8 mouse cellular contexts compared by ENCODE assay signal in genomic region chr12:80231317-80231716, GRCm38 (mm10). TPM values are rescaled to one million over a fixed set of nuclear protein-coding genes. Genes with fewer than 3 reads are reported as not detected.
A peak's percentile ranks its signal among the peaks of the same experiment; 100 is the strongest.
DNase-seq lines count a peak whose midpoint lies in the region; ATAC-seq and TF ChIP-seq lines count a peak whose summit lies in the region.

No protein-coding gene starts in this region.

- no peak for TF ChIP-seq POLR2A in myocyte (IDR thresholded peaks at IDR 0.05; ENCODE audit: insufficient read length, low read depth)

- DNase-seq in layer of hippocampus, adult 2 months (ENCODE audit: low spot score in 2 of 2) = no peak
- DNase-seq in layer of hippocampus, postnatal 25 days (ENCODE audit: extremely low spot score in 1 of 2, low spot score in 1 of 2) = no peak
- DNase-seq in embryonic facial prominence, embryonic 11.5 days (ENCODE audit: low spot score) = no peak
- no peak for DNase-seq in hindbrain, embryonic 14.5 days (ENCODE audit: low spot score)
- DNase-seq in right cerebral cortex, postnatal 36 days (ENCODE audit: low spot score in 2 of 2) = no peak
- no peak for DNase-seq in right cerebral cortex, postnatal 14 days
- no peak for DNase-seq in layer of hippocampus, adult 9-11 months

- TF ChIP-seq CTCF in layer of hippocampus, adult 2 months (conservative IDR thresholded peaks at IDR 0.05) = no peak

- no peak for ATAC-seq in embryonic facial prominence, embryonic 11.5 days (replicated peaks; ENCODE audit: insufficient number of reproducible peaks, low FRiP score, low TSS enrichment, low read depth)
- ATAC-seq in hindbrain, embryonic 14.5 days (ENCODE audit: low FRiP score) = no peak

- H3K27me3 ChIP-seq in embryonic facial prominence, embryonic 11.5 days (ENCODE audit: control insufficient read depth, insufficient read depth, low read length) = no peaks in the 10 kb centered on the region
- no peaks in the 10 kb centered on the region for H3K27me3 ChIP-seq in hindbrain, embryonic 14.5 days (ENCODE audit: control insufficient read depth, insufficient read depth, low read length)
- H3K27me3 ChIP-seq in myocyte (ENCODE audit: control insufficient read depth, insufficient read depth, insufficient read length) = no peaks in the 10 kb centered on the region

- H3K79me2 ChIP-seq in myocyte (ENCODE audit: control insufficient read depth, insufficient read depth) = peaks cover 80% of the 10 kb centered on the region

- WGBS in embryonic facial prominence, embryonic 11.5 days = 13% methylated on average over 5 of the region's 5 CpGs
- WGBS in hindbrain, embryonic 14.5 days = 37% methylated on average over 5 of the region's 5 CpGs

- peak overlapping the region; percentile 30 for H3K9ac ChIP-seq in embryonic facial prominence, embryonic 11.5 days (replicated peaks; ENCODE audit: low read length)
- H3K9ac ChIP-seq in hindbrain, embryonic 14.5 days = no peak overlapping the region

- H3K4me3 ChIP-seq in layer of hippocampus, adult 2 months = no peak overlapping the region
- no peak overlapping the region for H3K4me3 ChIP-seq in embryonic facial prominence, embryonic 11.5 days (ENCODE audit: low read depth, low read length)
- H3K4me3 ChIP-seq in hindbrain, embryonic 14.5 days (replicated peaks; ENCODE audit: low read length) = no peak overlapping the region
- H3K4me3 ChIP-seq in myocyte = no peak overlapping the region

- H3K4me1 ChIP-seq in embryonic facial prominence, embryonic 11.5 days (ENCODE audit: control insufficient read depth, insufficient read depth, low read length) = peaks cover 32% of the 10 kb centered on the region
- peaks cover 23% of the 10 kb centered on the region for H3K4me1 ChIP-seq in hindbrain, embryonic 14.5 days (replicated peaks; ENCODE audit: control insufficient read depth, insufficient read depth, low read length)

- no peaks in the 10 kb centered on the region for H3K9me3 ChIP-seq in embryonic facial prominence, embryonic 11.5 days (replicated peaks; ENCODE audit: control insufficient read depth, low read length)
- H3K9me3 ChIP-seq in hindbrain, embryonic 14.5 days (ENCODE audit: control insufficient read depth, low read length) = 0 out of 2 replicates have a peak, but pooled peaks cover 8% of the 10 kb centered on the region

- peak overlapping the region; percentile 59; the same call in 1 of the 2 replicates for H3K27ac ChIP-seq in layer of hippocampus, adult 2 months
- peak overlapping the region; percentile 96 for H3K27ac ChIP-seq in embryonic facial prominence, embryonic 11.5 days (replicated peaks; ENCODE audit: low read depth, low read length)
- H3K27ac ChIP-seq in hindbrain, embryonic 14.5 days = peak overlapping the region; percentile 9; the same call in 1 of the 2 replicates

- no peak overlapping the region for H3ac ChIP-seq in myocyte (ENCODE audit: control insufficient read depth, insufficient read length)

- no peaks in the 10 kb centered on the region for H3K36me3 ChIP-seq in embryonic facial prominence, embryonic 11.5 days (replicated peaks; ENCODE audit: control insufficient read depth, insufficient read depth, low read depth, low read length)
- H3K36me3 ChIP-seq in hindbrain, embryonic 14.5 days (replicated peaks; ENCODE audit: control insufficient read depth, insufficient read depth) = no peaks in the 10 kb centered on the region
- H3K36me3 ChIP-seq in myocyte (ENCODE audit: control insufficient read depth, insufficient read depth) = no peaks in the 10 kb centered on the region

- no peak overlapping the region for H3K4me2 ChIP-seq in embryonic facial prominence, embryonic 11.5 days (ENCODE audit: low read depth, low read length)
- H3K4me2 ChIP-seq in hindbrain, embryonic 14.5 days (replicated peaks) = no peak overlapping the region
- peak overlapping the region; percentile 75 for H3K4me2 ChIP-seq in myocyte (ENCODE audit: low read depth)

TF ChIP-seq in myocyte, 11 proteins besides CTCF, POLR2A, EP300 and RAD21:
- TF ChIP-seq TCF3 (IDR thresholded peaks at IDR 0.05; ENCODE audit: insufficient read length, low read depth) = no peak
- TF ChIP-seq MYOG (IDR thresholded peaks at IDR 0.05; ENCODE audit: control insufficient read depth in 1 of 3, insufficient read depth in 1 of 3, insufficient read length in 2 of 3, low read depth in 2 of 3) = peak in 2 of 3 experiments; percentile 52 to 71
- TF ChIP-seq MYOD1 (IDR thresholded peaks at IDR 0.05; ENCODE audit: control insufficient read depth in 1 of 3, insufficient read length in 2 of 3, low read depth in 2 of 3) = peak in 2 of 3 experiments; percentile 69 to 81

RNA-seq across cellular contexts. Expression of gene Actn1, which starts 28.9 kb away (rescaled TPM):
- total RNA-seq in layer of hippocampus, adult 2 months (2021) = 100 to 1,000 TPM in 1 of 2 experiments, 10 to 100 TPM in 1; 91.0 to 103 TPM
- 100 to 1,000 TPM in 1 of 2 experiments, 10 to 100 TPM in 1; 93.4 to 102 TPM for total RNA-seq in layer of hippocampus, postnatal 25 days (2021)
- 34.6 and 34.8 TPM in 2 replicates for polyA plus RNA-seq in embryonic facial prominence, embryonic 11.5 days (2014; fragmentation: Nextera tagmentation; extraction: Ambion mirVana)
- 9.9 and 10.0 TPM in 2 replicates for polyA plus RNA-seq in hindbrain, embryonic 14.5 days (2014; fragmentation: Nextera tagmentation; extraction: Ambion mirVana)
- polyA plus RNA-seq in myocyte (2012; fragmentation: generic; extraction: Trizol) = 166 TPM

Comparison
In these comparisons a context has a peak if more than half of its experiments do, and no peak if none do; other contexts are left out.
1. H3K27ac ChIP-seq: peak in every context shown above with its lines; median percentile 96 in embryonic facial prominence, embryonic 11.5 days; 59 in layer of hippocampus, adult 2 months; 9 in hindbrain, embryonic 14.5 days.